Mouse (Mus musculus): ENCODE data around the gene Slmap.
"Not testable (repeated sequence)": the region's sequence is repeated elsewhere in the genome, so short reads cannot be mapped to it uniquely, and the experiment has no call there.

The Slmap gene

GRCm38 (mm10) chr14:26386999-26387398 is 147.7 kb downstream of the Slmap start:
- DNase-seq: not testable (repeated sequence)

GRCm38 (mm10) chr14:26385659-26386058 is 149.1 kb downstream of the Slmap start:
- not testable (repeated sequence) for DNase-seq

- DNase-seq: no peak
Measured at GRCm38 (mm10) chr14:26379071-26379470, 155.7 kb downstream of the Slmap start.

GRCm38 (mm10) chr14:26376652-26377051 is 158.1 kb downstream of the Slmap start:
- DNase-seq: peak; percentile 86
